ENCODE assay signal across 8 mouse cellular contexts in the genomic region with DNA sequence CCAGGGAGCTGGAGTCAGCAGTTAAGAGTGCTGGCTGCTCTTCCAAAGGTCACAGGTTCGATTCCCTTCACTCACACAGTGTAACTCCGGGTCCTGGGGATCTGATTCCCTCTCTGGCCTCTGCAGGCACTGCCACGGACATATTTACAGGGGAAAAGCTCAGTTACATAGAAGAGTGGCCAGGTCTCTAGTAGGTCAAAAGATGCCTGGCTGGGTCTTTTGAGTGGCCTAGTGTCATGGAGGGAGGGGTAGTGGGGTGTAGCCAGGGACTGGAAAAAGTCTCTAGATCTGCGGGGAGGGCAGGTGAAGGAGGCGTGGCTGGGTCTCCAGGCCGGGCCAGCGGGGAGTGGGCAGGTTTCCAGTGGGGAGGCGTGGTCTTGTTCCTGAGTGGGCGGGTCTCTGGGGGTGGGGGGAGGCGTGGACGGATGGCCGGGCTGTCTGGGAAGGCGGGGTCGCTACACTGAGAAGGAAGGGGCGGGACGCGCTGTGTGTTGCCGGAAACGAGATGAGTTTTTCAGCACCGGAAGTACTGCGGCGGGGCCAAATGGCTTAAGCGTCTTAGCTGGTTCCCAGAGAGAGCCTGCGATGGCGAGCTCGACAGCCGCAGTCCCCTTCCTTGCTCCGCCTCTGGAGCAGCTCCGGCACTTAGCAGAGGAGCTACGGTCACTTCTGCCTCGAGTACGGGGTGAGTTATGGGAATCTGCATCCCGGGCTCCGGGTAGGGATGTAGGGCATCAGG. TPM values are rescaled to one million over a fixed set of nuclear protein-coding genes. Genes with fewer than 3 reads are reported as not detected.
A peak's percentile ranks its signal among the peaks of the same experiment; 100 is the strongest.
DNase-seq lines count a peak whose midpoint lies in the region; ATAC-seq lines count a peak whose summit lies in the region.

A gene (plus strand): TSS at position 479 of the 739 bp plus-strand sequence.

- peak within 1 kb of the TSS; percentile 93 for H3K4me2 ChIP-seq in intestine, embryonic 14.5 days (ENCODE audit: low read length)

- WGBS in intestine, embryonic 14.5 days, result 1% methylated on average over 33 of the region's 34 CpGs

- peak within 1 kb of the TSS; percentile 57 for H3K9ac ChIP-seq in intestine, embryonic 14.5 days (ENCODE audit: low read length)

- peak; percentile 96 for ATAC-seq in intestine, embryonic 14.5 days (replicated peaks; ENCODE audit: low FRiP score, low TSS enrichment, low read depth)

- peaks cover 14% of the 10 kb centered on the region for H3K36me3 ChIP-seq in intestine, embryonic 14.5 days (ENCODE audit: control insufficient read depth, insufficient read depth, low read length)

- H3K9me3 ChIP-seq in intestine, embryonic 14.5 days (ENCODE audit: control insufficient read depth, low read length), result no peaks in the 10 kb centered on the region

- peak; percentile 87 to 91 for DNase-seq in adrenal gland, adult 18-20 months (ENCODE audit: low spot score in 2 of 2)
- peak; percentile 96 for DNase-seq in embryo, embryonic 11 days
- DNase-seq in gastrocnemius, postnatal 25 days, result peak; percentile 88
- DNase-seq in intestine, embryonic 14.5 days (ENCODE audit: low spot score), result peak; percentile 92
- DNase-seq in left cerebral cortex, postnatal 14 days (ENCODE audit: low spot score in 2 of 2), result peak; percentile 79 to 84
- DNase-seq in mesoderm, embryonic 11.5 days (ENCODE audit: low read depth, low spot score), result peak; percentile 92
- peak; percentile 83 to 85 for DNase-seq in right cerebral cortex, postnatal 36 days (ENCODE audit: low spot score in 2 of 2)
- DNase-seq in yolk sac, embryonic 10.5 days (ENCODE audit: low spot score), result peak; percentile 94

- H3K4me1 ChIP-seq in intestine, embryonic 14.5 days (replicated peaks; ENCODE audit: control insufficient read depth, insufficient read depth, low read length), result peaks cover 7% of the 10 kb centered on the region

- H3K27ac ChIP-seq in intestine, embryonic 14.5 days (ENCODE audit: low read depth), result no peak within 1 kb of the TSS

- peak within 1 kb of the TSS; percentile 77 for H3K4me3 ChIP-seq in intestine, embryonic 14.5 days (ENCODE audit: low read depth, low read length)

- intact Hi-C loops in left cerebral cortex, postnatal 14 days (cut with DNase I), result no loop called here

- no peaks in the 10 kb centered on the region for H3K27me3 ChIP-seq in intestine, embryonic 14.5 days (replicated peaks; ENCODE audit: control insufficient read depth, insufficient read depth, low read length)

RNA-seq across cellular contexts. Expression of the gene that starts here (rescaled TPM):
- total RNA-seq in adrenal gland, adult 18-20 months (2021), result 10 to 100 TPM; 45.5 to 46.0 TPM
- 10 to 100 TPM; 12.5 to 16.6 TPM for total RNA-seq in gastrocnemius, postnatal 25 days (2021)
- 36.0 and 38.3 TPM in 2 replicates for polyA plus RNA-seq in intestine, embryonic 14.5 days (2014; fragmentation: Nextera tagmentation; extraction: Ambion mirVana)
- total RNA-seq in left cerebral cortex, postnatal 14 days (2021), result 10 to 100 TPM; 53.7 to 57.9 TPM
